Mouse (Mus musculus) CH12.LX (cell line): ENCODE measurements at regions not wholly inside any gene's neighbourhood (a gene's known extent, or its start where the extent isn't known, plus 50 kb on each side); places are given as distances from the start of the nearest gene placed in this dataset.

Experiments used
- DNase-seq: peaks from one replicate; pipeline ENCODE4 v3.0.0-alpha.2; 2013; ENCODE audit errors: extremely low read depth
- H3K27ac ChIP-seq: 2 replicates; pipeline ENCODE4 v1.5.1; 2012; ENCODE audit warnings: low read depth, mild to moderate bottlenecking, control low read depth, moderate library complexity; ENCODE audit not compliant: insufficient read depth
- H3K27me3 ChIP-seq: replicated peaks from 2 replicates; pipeline ENCODE3; 2012; ENCODE audit warnings: inconsistent platforms
- H3K36me3 ChIP-seq, 2 experiments: replicated peaks in 1 of 2; 2 replicates each; pipeline versions ENCODE3 to v1.6.1; 2012; ENCODE audit warnings: inconsistent platforms in 1 of 2, low read length in 1 of 2, mild to moderate bottlenecking in 1 of 2, mixed read lengths in 1 of 2, moderate library complexity in 1 of 2; ENCODE audit not compliant: control insufficient read depth in 1 of 2, insufficient read depth in 1 of 2
- H3K4me1 ChIP-seq, 2 experiments: 2 replicates each; pipeline ENCODE4 v1.6.1; 2012; ENCODE audit warnings: inconsistent platforms in 1 of 2, moderate library complexity in 1 of 2; ENCODE audit not compliant: insufficient read depth in 2 of 2, control insufficient read depth in 1 of 2
- H3K4me2 ChIP-seq: 2 replicates; pipeline ENCODE4 v1.6.1; 2012; ENCODE audit warnings: low read depth, mild to moderate bottlenecking, control low read depth; ENCODE audit not compliant: poor library complexity, insufficient read depth, severe bottlenecking
- H3K4me3 ChIP-seq, 3 experiments: fragments of 150-350 bp in 1 of 3; sonication (generic) in 1 of 3; replicated peaks in 1 of 3; 2 replicates each; pipeline versions ENCODE3 to v1.5.1; 2011 to 2012; ENCODE audit warnings: low read depth in 2 of 3, low read length in 2 of 3, mild to moderate bottlenecking in 2 of 3, moderate library complexity in 2 of 3, control low read depth in 1 of 3, improper control_type of control experiment in 1 of 3, inconsistent platforms in 1 of 3, mixed read lengths in 1 of 3; ENCODE audit not compliant: poor library complexity in 1 of 3
- H3K79me2 ChIP-seq: replicated peaks from 2 replicates; pipeline ENCODE4 v1.6.1; 2012; ENCODE audit warnings: mild to moderate bottlenecking, moderate library complexity; ENCODE audit not compliant: control insufficient read depth, poor library complexity, insufficient read depth, severe bottlenecking; ENCODE audit errors: extremely low read depth
- H3K9ac ChIP-seq: 2 replicates; pipeline ENCODE4 v1.6.1; 2012; ENCODE audit warnings: low read depth, mild to moderate bottlenecking, control low read depth, moderate library complexity; ENCODE audit not compliant: insufficient read depth
- H3K9me3 ChIP-seq: replicated peaks from 2 replicates; pipeline ENCODE3; 2012; ENCODE audit warnings: low read length, inconsistent platforms, mixed read lengths
- BHLHE40 ChIP-seq: IDR thresholded peaks from 2 replicates; pipeline ENCODE4 v1.6.1; 2011; ENCODE audit warnings: mild to moderate bottlenecking, low read depth, low read length, improper control_type of control experiment
- E2F4 ChIP-seq: IDR thresholded peaks from 2 replicates; pipeline ENCODE4 v1.6.1; 2011; ENCODE audit warnings: low read depth, low read length, improper control_type of control experiment; ENCODE audit not compliant: insufficient replicate concordance
- ETS1 ChIP-seq: conservative IDR thresholded peaks from 2 replicates; pipeline ENCODE4 v1.6.1; 2012; ENCODE audit warnings: low read depth, mild to moderate bottlenecking, inconsistent platforms, low read length, improper control_type of control experiment, moderate library complexity
- MAX ChIP-seq: IDR thresholded peaks from 2 replicates; pipeline ENCODE4 v1.6.1; 2011; ENCODE audit warnings: low read length, improper control_type of control experiment
- MYC ChIP-seq: IDR thresholded peaks from 2 replicates; pipeline ENCODE4 v1.6.1; 2011; ENCODE audit warnings: low read depth, mild to moderate bottlenecking, improper control_type of control experiment, low read length
- PAX5 ChIP-seq: IDR thresholded peaks from 2 replicates; pipeline ENCODE4 v1.6.1; 2012; ENCODE audit warnings: low read length, inconsistent platforms, mixed read lengths
- RAD21 ChIP-seq: IDR thresholded peaks from 2 replicates; pipeline ENCODE4 v1.6.1; 2011; ENCODE audit warnings: low read depth, mild to moderate bottlenecking, low read length, improper control_type of control experiment, moderate library complexity
- TCF12 ChIP-seq: IDR thresholded peaks from 2 replicates; pipeline ENCODE4 v1.6.1; 2014; ENCODE audit warnings: low read depth, mild to moderate bottlenecking, inconsistent platforms, low read length, improper control_type of control experiment
- USF2 ChIP-seq: conservative IDR thresholded peaks from 2 replicates; pipeline ENCODE4 v1.6.1; 2011; ENCODE audit warnings: low read depth, low read length, improper control_type of control experiment
- ZC3H11A ChIP-seq: IDR thresholded peaks from 2 replicates; pipeline ENCODE4 v1.6.1; 2012; ENCODE audit warnings: low read depth, mild to moderate bottlenecking, inconsistent platforms, low read length, improper control_type of control experiment
- ZKSCAN1 ChIP-seq: IDR thresholded peaks from 2 replicates; pipeline ENCODE4 v1.6.1; 2012; ENCODE audit warnings: low read depth, inconsistent platforms, low read length, improper control_type of control experiment, borderline replicate concordance
- ZNF384 ChIP-seq: IDR thresholded peaks from 2 replicates; pipeline ENCODE4 v1.6.1; 2012; ENCODE audit warnings: low read depth, low read length, improper control_type of control experiment, inconsistent platforms
- dilution Hi-C: fragments of 300-500 bp; cut with MboI; formaldehyde crosslinking; loops from 2 replicates; pipeline ENCODE4 v1.14.3; 2020; ENCODE audit warnings: low sequenced_read_pairs; ENCODE audit not compliant: extremely low pct_unique_long_range_greater_than_20kb, extremely low pct_ligation_motif_present
- in situ Hi-C: fragments of 300-500 bp; cut with MboI; formaldehyde crosslinking; loops from 3 replicates; pipeline ENCODE4 v1.14.3; 2019; ENCODE audit warnings: low sequenced_read_pairs, low pct_ligation_motif_present, low pct_unique_long_range_greater_than_20kb, mixed read lengths

GRCm38 (mm10) chr12:54374060-54374459 lies 170.4 kb upstream of the Egln3 start:
- in situ Hi-C loops: no loop called here

GRCm38 (mm10) chr12:54369217-54369616 lies 165.6 kb upstream of the Egln3 start:
- peak; percentile 71 for DNase-seq
- dilution Hi-C loops: no loop called here
- Histone ChIP-seq H3K4me2 (no peak overlapping the region), H3K27ac (no peak overlapping the region), H3K36me3 (no peaks in the 10 kb centered on the region), H3K9me3 (no peaks in the 10 kb centered on the region), H3K9ac (no peak overlapping the region), H3K4me1 (peaks cover 3 to 10% of the 10 kb centered on the region in 2 experiments; a peak in 2 of 4 replicates), H3K27me3 (no peaks in the 10 kb centered on the region), H3K79me2 (no peaks in the 10 kb centered on the region), H3K4me3 (no peak overlapping the region)
- in situ Hi-C loops: no loop called here
- TF ChIP-seq ETS1 (peak; percentile 51; the same call in 1 of the 2 replicates), MAX (no peak), ZKSCAN1 (no peak)

More at GRCm38 (mm10) chr12:54374060-54374459, 170.4 kb upstream of the Egln3 start:
- Histone ChIP-seq H3K27ac (no peak overlapping the region), H3K4me2 (no peak overlapping the region), H3K36me3 (no peaks in the 10 kb centered on the region), H3K79me2 (no peaks in the 10 kb centered on the region), H3K4me1 (peaks cover 3 to 10% of the 10 kb centered on the region in 2 experiments; a peak in 2 of 4 replicates), H3K9ac (no peak overlapping the region), H3K27me3 (no peaks in the 10 kb centered on the region), H3K9me3 (no peaks in the 10 kb centered on the region), H3K4me3 (no peak overlapping the region)
- DNase-seq: no peak
- dilution Hi-C loops: no loop called here
- no peak for TF ChIP-seq BHLHE40
- no peak for TF ChIP-seq RAD21

GRCm38 (mm10) chr12:54364381-54365095 lies 160.9 kb upstream of the Egln3 start:
- in situ Hi-C loops: no loop called here
- H3K27ac ChIP-seq: no peak overlapping the region
- no peak for DNase-seq
- no peak overlapping the region for H3K4me2 ChIP-seq
- no peaks in the 10 kb centered on the region for H3K79me2 ChIP-seq
- peaks cover 12% of the 10 kb centered on the region for H3K9me3 ChIP-seq
- no peak overlapping the region for H3K9ac ChIP-seq
- no peaks in the 10 kb centered on the region for H3K36me3 ChIP-seq
- no peak overlapping the region for H3K4me3 ChIP-seq
- TF ChIP-seq PAX5 (no peak), TCF12 (no peak), E2F4 (no peak), ETS1 (no peak), MYC (no peak), USF2 (no peak), ZNF384 (no peak), ZC3H11A (no peak)
- dilution Hi-C loops: no loop called here
- no peaks in the 10 kb centered on the region for H3K27me3 ChIP-seq
- H3K4me1 ChIP-seq: peaks cover 1 to 5% of the 10 kb centered on the region in 2 experiments; a peak in 2 of 4 replicates
